Mouse (Mus musculus): ENCODE measurements at regions not wholly inside any gene's neighbourhood (a gene's known extent, or its start where the extent isn't known, plus 50 kb on each side); places are given as distances from the start of the nearest gene placed in this dataset.

- TF ChIP-seq CTCF (IDR thresholded peaks at IDR 0.05; ENCODE audit: low read depth) (no peak), EP300 (IDR thresholded peaks at IDR 0.05; ENCODE audit: low read depth) (no peak)
Observed at GRCm38 (mm10) chr8:15726310-15726709, 680.4 kb upstream of the BB014433 start.
